Mouse (Mus musculus) MEL-GATA-1-ER (cell line): ENCODE measurements around the gene Sec61a2.

Experiments
- DNase-seq: peaks from one replicate; pipeline ENCODE4 v3.0.0-alpha.2; 2012; ENCODE audit warnings: low read depth; ENCODE audit errors: extremely low read depth

The Sec61a2 gene

GRCm38 (mm10) chr2:5894843-5895570 is at the start of gene Sec61a2:
Gene Sec61a2 (minus strand): TSS chr2:5895432.
- DNase-seq = no peak

- no peak for DNase-seq
Observed at GRCm38 (mm10) chr2:5943071-5943470, 47.8 kb upstream of the Sec61a2 start.

GRCm38 (mm10) chr2:5942416-5943032 is 47.3 kb upstream of the Sec61a2 start, which contains the start of gene Dhtkd1:
Gene Dhtkd1 (minus strand): TSS chr2:5942792.
- DNase-seq = peak; percentile 47

GRCm38 (mm10) chr2:5941861-5942415 is 46.7 kb upstream of the Sec61a2 start:
- DNase-seq = no peak

- no peak for DNase-seq
Observed at GRCm38 (mm10) chr2:5940936-5941335, 45.7 kb upstream of the Sec61a2 start.

- no peak for DNase-seq
Observed at GRCm38 (mm10) chr2:5939911-5940310, 44.7 kb upstream of the Sec61a2 start.

GRCm38 (mm10) chr2:5939319-5939718 is 44.1 kb upstream of the Sec61a2 start:
- no peak for DNase-seq

- no peak for DNase-seq
Observed at GRCm38 (mm10) chr2:5936550-5936949, 41.3 kb upstream of the Sec61a2 start.

GRCm38 (mm10) chr2:5936068-5936467 is 40.8 kb upstream of the Sec61a2 start:
- DNase-seq = no peak

GRCm38 (mm10) chr2:5934936-5935335 is 39.7 kb upstream of the Sec61a2 start:
- DNase-seq = no peak

GRCm38 (mm10) chr2:5931938-5932337 is 36.7 kb upstream of the Sec61a2 start:
- no peak for DNase-seq

GRCm38 (mm10) chr2:5930291-5931054 is 35.2 kb upstream of the Sec61a2 start:
- DNase-seq = peak; percentile 82

- no peak for DNase-seq
Observed at GRCm38 (mm10) chr2:5929793-5930192, 34.6 kb upstream of the Sec61a2 start.

GRCm38 (mm10) chr2:5927481-5927880 is 32.2 kb upstream of the Sec61a2 start:
- DNase-seq = no peak

GRCm38 (mm10) chr2:5923786-5924185 is 28.6 kb upstream of the Sec61a2 start:
- no peak for DNase-seq

GRCm38 (mm10) chr2:5922823-5923222 is 27.6 kb upstream of the Sec61a2 start:
- no peak for DNase-seq

- DNase-seq = no peak
Observed at GRCm38 (mm10) chr2:5911282-5911965, 16.2 kb upstream of the Sec61a2 start.

GRCm38 (mm10) chr2:5906625-5907024 is 11.4 kb upstream of the Sec61a2 start:
- DNase-seq = peak; percentile 54

- DNase-seq = no peak
Observed at GRCm38 (mm10) chr2:5906092-5906491, 10.9 kb upstream of the Sec61a2 start.

GRCm38 (mm10) chr2:5900145-5900544 is 4.9 kb upstream of the Sec61a2 start:
- peak; percentile 30 for DNase-seq

GRCm38 (mm10) chr2:5894296-5894695 is 936 bp downstream of the Sec61a2 start:
- DNase-seq = peak; percentile 31
